In genomic region chr7:111740091-111740490, GRCm38 (mm10) we compare ENCODE assay signal across 19 mouse cellular contexts. TPM values are rescaled to one million over a fixed set of nuclear protein-coding genes. Genes with fewer than 3 reads are reported as not detected.
DNase-seq lines count a peak whose midpoint lies in the region; ATAC-seq and TF ChIP-seq lines count a peak whose summit lies in the region.
"Had no signal": no experiment of that assay in that cellular context is flagged by ENCODE, and none has a peak within 500 bp of the region (broad histone marks: within the 10 kb centered on the region; RNA-seq: fewer than 3 reads in every experiment).

No protein-coding gene starts in this region.

- DNase-seq in hindbrain, postnatal 0 days (ENCODE audit: low spot score), result no peak
- DNase-seq in neural tube, embryonic 10.5 days (ENCODE audit: extremely low spot score, low spot score), result peak; percentile 26
- DNase-seq in embryonic facial prominence, embryonic 10.5 days (ENCODE audit: low spot score), result peak; percentile 13
- DNase-seq in urinary bladder, postnatal 10 days (ENCODE audit: low spot score), result no peak
- DNase-seq: cerebellum, adult 2 months; cerebellum, postnatal 36 days; layer of hippocampus, adult 9-11 months; right cerebral cortex, postnatal 14 days had no signal

- H3K9me3 ChIP-seq in hindbrain, postnatal 0 days (ENCODE audit: low read length), result no peaks in the 10 kb centered on the region
- H3K9me3 ChIP-seq in hindbrain, embryonic 16.5 days (ENCODE audit: control insufficient read depth, low read length), result no peaks in the 10 kb centered on the region
- no peaks in the 10 kb centered on the region for H3K9me3 ChIP-seq in neural tube, embryonic 15.5 days (replicated peaks)
- no peaks in the 10 kb centered on the region for H3K9me3 ChIP-seq in embryonic facial prominence, embryonic 10.5 days
- no peaks in the 10 kb centered on the region for H3K9me3 ChIP-seq in intestine, embryonic 15.5 days
- H3K9me3 ChIP-seq: embryonic facial prominence, embryonic 13.5 days; forebrain, embryonic 15.5 days; heart, embryonic 15.5 days; liver, embryonic 15.5 days; lung, embryonic 15.5 days; midbrain, embryonic 13.5 days had no signal

- H3K4me3 ChIP-seq in hindbrain, postnatal 0 days (ENCODE audit: low read length), result no peak overlapping the region
- no peak overlapping the region for H3K4me3 ChIP-seq in hindbrain, embryonic 16.5 days (ENCODE audit: low read length)
- H3K4me3 ChIP-seq in neural tube, embryonic 15.5 days (replicated peaks), result no peak overlapping the region
- no peak overlapping the region for H3K4me3 ChIP-seq in embryonic facial prominence, embryonic 10.5 days
- H3K4me3 ChIP-seq in intestine, embryonic 15.5 days (replicated peaks), result no peak overlapping the region
- H3K4me3 ChIP-seq: embryonic facial prominence, embryonic 13.5 days; forebrain, embryonic 15.5 days; heart, embryonic 15.5 days; liver, embryonic 15.5 days; lung, embryonic 15.5 days; midbrain, embryonic 13.5 days had no signal

- H3K4me1 ChIP-seq in hindbrain, postnatal 0 days (ENCODE audit: insufficient read depth, low read length), result 0 out of 2 replicates have a peak, but pooled peaks cover 13% of the 10 kb centered on the region
- H3K4me1 ChIP-seq in hindbrain, embryonic 16.5 days (ENCODE audit: control insufficient read depth, insufficient read depth, low read depth, low read length), result peaks cover 12% of the 10 kb centered on the region; the same call in 1 of the 2 replicates
- H3K4me1 ChIP-seq in neural tube, embryonic 15.5 days, result peaks cover 19% of the 10 kb centered on the region
- peaks cover 36% of the 10 kb centered on the region for H3K4me1 ChIP-seq in embryonic facial prominence, embryonic 10.5 days
- H3K4me1 ChIP-seq in intestine, embryonic 15.5 days (replicated peaks), result peaks cover 13% of the 10 kb centered on the region
- H3K4me1 ChIP-seq: forebrain, embryonic 15.5 days; liver, embryonic 15.5 days had no signal

- 53% methylated on average over 6 of the region's 6 CpGs for WGBS in hindbrain, postnatal 0 days
- 68% methylated on average over 6 of the region's 6 CpGs for WGBS in hindbrain, embryonic 16.5 days
- 53% methylated on average over 6 of the region's 6 CpGs for WGBS in neural tube, embryonic 15.5 days
- WGBS in embryonic facial prominence, embryonic 10.5 days, result 48% methylated on average over 6 of the region's 6 CpGs
- WGBS in intestine, embryonic 15.5 days, result 77% methylated on average over 6 of the region's 6 CpGs

- no peak overlapping the region for H3K9ac ChIP-seq in hindbrain, postnatal 0 days (replicated peaks; ENCODE audit: low read length)
- no peak overlapping the region for H3K9ac ChIP-seq in hindbrain, embryonic 16.5 days (ENCODE audit: low read depth, low read length)
- H3K9ac ChIP-seq in neural tube, embryonic 15.5 days (replicated peaks), result no peak overlapping the region
- no peak overlapping the region for H3K9ac ChIP-seq in intestine, embryonic 15.5 days
- H3K9ac ChIP-seq: embryonic facial prominence, embryonic 13.5 days; forebrain, embryonic 15.5 days; heart, embryonic 15.5 days; liver, embryonic 15.5 days; lung, embryonic 15.5 days; midbrain, embryonic 13.5 days had no signal

- H3K27me3 ChIP-seq in hindbrain, postnatal 0 days (ENCODE audit: insufficient read depth, low read length), result no peaks in the 10 kb centered on the region
- H3K27me3 ChIP-seq in hindbrain, embryonic 16.5 days (replicated peaks; ENCODE audit: control insufficient read depth, insufficient read depth, low read length), result no peaks in the 10 kb centered on the region
- no peaks in the 10 kb centered on the region for H3K27me3 ChIP-seq in neural tube, embryonic 15.5 days (replicated peaks)
- no peaks in the 10 kb centered on the region for H3K27me3 ChIP-seq in embryonic facial prominence, embryonic 10.5 days (replicated peaks; ENCODE audit: low read depth, poor library complexity, severe bottlenecking)
- no peaks in the 10 kb centered on the region for H3K27me3 ChIP-seq in intestine, embryonic 15.5 days (replicated peaks)
- H3K27me3 ChIP-seq: embryonic facial prominence, embryonic 13.5 days; forebrain, embryonic 15.5 days; heart, embryonic 15.5 days; liver, embryonic 15.5 days; lung, embryonic 15.5 days; midbrain, embryonic 13.5 days had no signal

- no peaks in the 10 kb centered on the region for H3K36me3 ChIP-seq in hindbrain, postnatal 0 days (ENCODE audit: insufficient read depth, low read length)
- no peaks in the 10 kb centered on the region for H3K36me3 ChIP-seq in hindbrain, embryonic 16.5 days (ENCODE audit: control insufficient read depth, insufficient read depth, low read length)
- no peaks in the 10 kb centered on the region for H3K36me3 ChIP-seq in neural tube, embryonic 15.5 days
- no peaks in the 10 kb centered on the region for H3K36me3 ChIP-seq in embryonic facial prominence, embryonic 10.5 days (replicated peaks)
- no peaks in the 10 kb centered on the region for H3K36me3 ChIP-seq in intestine, embryonic 15.5 days
- H3K36me3 ChIP-seq: embryonic facial prominence, embryonic 13.5 days; forebrain, embryonic 15.5 days; heart, embryonic 15.5 days; liver, embryonic 15.5 days; lung, embryonic 15.5 days; midbrain, embryonic 13.5 days had no signal

- 0 out of 2 replicates have a peak, but pooled peaks have one; percentile 24 for ATAC-seq in hindbrain, postnatal 0 days
- ATAC-seq in hindbrain, embryonic 16.5 days, result no peak
- ATAC-seq in neural tube, embryonic 15.5 days (ENCODE audit: low FRiP score), result no peak
- ATAC-seq in intestine, embryonic 15.5 days, result no peak
- ATAC-seq: forebrain, embryonic 15.5 days; midbrain, embryonic 13.5 days had no signal

- no peak for TF ChIP-seq CTCF in hindbrain, postnatal 0 days (IDR thresholded peaks at IDR 0.05; ENCODE audit: low read depth)

- no peak overlapping the region for H3K27ac ChIP-seq in hindbrain, postnatal 0 days
- no peak overlapping the region for H3K27ac ChIP-seq in hindbrain, embryonic 16.5 days (ENCODE audit: low read depth, low read length)
- H3K27ac ChIP-seq in neural tube, embryonic 15.5 days (replicated peaks), result no peak overlapping the region
- H3K27ac ChIP-seq in embryonic facial prominence, embryonic 10.5 days (replicated peaks), result peak overlapping the region; percentile 19; the same call in 1 of the 2 replicates
- H3K27ac ChIP-seq in intestine, embryonic 15.5 days, result no peak overlapping the region
- H3K27ac ChIP-seq: embryonic facial prominence, embryonic 13.5 days; forebrain, embryonic 15.5 days; heart, embryonic 15.5 days; kidney, postnatal 0 days; liver, embryonic 15.5 days; lung, embryonic 15.5 days; macrophage; midbrain, embryonic 13.5 days had no signal

- no peak overlapping the region for H3K4me2 ChIP-seq in hindbrain, postnatal 0 days (ENCODE audit: low read depth, low read length)
- H3K4me2 ChIP-seq in hindbrain, embryonic 16.5 days (ENCODE audit: low read length), result no peak overlapping the region
- no peak overlapping the region for H3K4me2 ChIP-seq in neural tube, embryonic 15.5 days
- H3K4me2 ChIP-seq in intestine, embryonic 15.5 days (replicated peaks), result no peak overlapping the region
- H3K4me2 ChIP-seq: embryonic facial prominence, embryonic 13.5 days; forebrain, embryonic 15.5 days; heart, embryonic 15.5 days; liver, embryonic 15.5 days; lung, embryonic 15.5 days; midbrain, embryonic 13.5 days had no signal

RNA-seq across cellular contexts. Expression of gene Galnt18, which starts 39.7 kb away (rescaled TPM):
- total RNA-seq in hindbrain, postnatal 0 days (2014; rRNA removed), result 19.0 and 22.7 TPM in 2 replicates
- polyA plus RNA-seq in hindbrain, postnatal 0 days (2015; fragmentation: Nextera tagmentation; extraction: Ambion mirVana), result 15.3 and 15.8 TPM in 2 replicates
- 18.6 and 20.9 TPM in 2 replicates for polyA plus RNA-seq in hindbrain, embryonic 16.5 days (2015; fragmentation: Nextera tagmentation; extraction: Ambion mirVana)
- polyA plus RNA-seq in neural tube, embryonic 15.5 days (2015; fragmentation: Nextera tagmentation; extraction: Ambion mirVana), result 16.5 and 21.3 TPM in 2 replicates
- polyA plus RNA-seq in embryonic facial prominence, embryonic 10.5 days (2016; fragmentation: Nextera tagmentation; extraction: Ambion mirVana), result 8.8 and 9.9 TPM in 2 replicates
- 19.4 and 21.3 TPM in 2 replicates for polyA plus RNA-seq in intestine, embryonic 15.5 days (2015; fragmentation: Nextera tagmentation; extraction: Ambion mirVana)
- polyA plus RNA-seq: macrophage had no signal

Comparison
In these comparisons a context has a peak if more than half of its experiments do, and no peak if none do; other contexts are left out.
1. DNase-seq: peak in neural tube, embryonic 10.5 days (single experiment) and embryonic facial prominence, embryonic 10.5 days (single experiment); none in hindbrain, postnatal 0 days (single experiment) and urinary bladder, postnatal 10 days (single experiment).